Mouse (Mus musculus) liver, embryonic 15.5 days (tissue): ENCODE results near the gene Tsr2. TPM values are rescaled to one million over a fixed set of nuclear protein-coding genes. Genes with fewer than 3 reads are reported as not detected.
A peak's percentile ranks its signal among the peaks of the same experiment; 100 is the strongest.

Source experiments
- ATAC-seq: fragments of 200-750 bp; cut with Nextera tagmentation; 2 replicates; pipeline ENCODE4 v1.8.0; 2017; ENCODE audit warnings: moderate number of reproducible peaks, mild to moderate bottlenecking, moderate library complexity; ENCODE audit not compliant: insufficient read depth
- H3K27ac ChIP-seq: fragments of 300-500 bp; sonication (generic); replicated peaks from 2 replicates; pipeline ENCODE4 v1.5.1; 2015; ENCODE audit warnings: mild to moderate bottlenecking, inconsistent platforms
- H3K27me3 ChIP-seq: fragments of 300-500 bp; sonication (generic); 2 replicates; pipeline ENCODE4 v1.6.1; 2015; ENCODE audit warnings: mild to moderate bottlenecking, inconsistent platforms
- H3K36me3 ChIP-seq: fragments of 300-500 bp; sonication (generic); replicated peaks from 2 replicates; pipeline ENCODE4 v1.6.1; 2015; ENCODE audit warnings: moderate library complexity, mild to moderate bottlenecking, inconsistent platforms
- H3K4me1 ChIP-seq: fragments of 300-500 bp; sonication (generic); replicated peaks from 2 replicates; pipeline ENCODE4 v1.6.1; 2015; ENCODE audit warnings: inconsistent platforms
- H3K4me2 ChIP-seq: fragments of 300-500 bp; sonication (generic); 2 replicates; pipeline ENCODE4 v1.6.1; 2015; ENCODE audit warnings: moderate library complexity, mild to moderate bottlenecking, inconsistent platforms
- H3K4me3 ChIP-seq: fragments of 300-500 bp; sonication (generic); replicated peaks from 2 replicates; pipeline ENCODE4 v1.5.1; 2015; ENCODE audit warnings: mild to moderate bottlenecking, inconsistent platforms
- H3K9ac ChIP-seq: fragments of 300-500 bp; sonication (generic); 2 replicates; pipeline ENCODE4 v1.6.1; 2015; ENCODE audit warnings: moderate library complexity, mild to moderate bottlenecking, inconsistent platforms
- H3K9me3 ChIP-seq: fragments of 300-500 bp; sonication (generic); replicated peaks from 2 replicates; pipeline ENCODE4 v1.6.1; 2016; ENCODE audit warnings: inconsistent platforms
- WGBS: fragments of 180-500 bp; shearing (Covaris S2); methylation state at CpG from one replicate; pipeline ENCODE4 v1.1.7; 2015; ENCODE audit warnings: mixed read lengths; ENCODE audit not compliant: insufficient replicate concordance; 5-methylcytosine and 5-hydroxymethylcytosine counted together
- polyA plus RNA-seq: library from polyadenylated mRNA; unstranded; fragments of >200 nt; fragmentation: Nextera tagmentation; extraction: Ambion mirVana; gene quantifications from 2 replicates; pipeline ENCODE4 v1.2.1, GENCODE M21; 2015

Tsr2 gene
- polyA plus RNA-seq, 1 experiment from 2014 or later, result 9.6 TPM

DNA sequence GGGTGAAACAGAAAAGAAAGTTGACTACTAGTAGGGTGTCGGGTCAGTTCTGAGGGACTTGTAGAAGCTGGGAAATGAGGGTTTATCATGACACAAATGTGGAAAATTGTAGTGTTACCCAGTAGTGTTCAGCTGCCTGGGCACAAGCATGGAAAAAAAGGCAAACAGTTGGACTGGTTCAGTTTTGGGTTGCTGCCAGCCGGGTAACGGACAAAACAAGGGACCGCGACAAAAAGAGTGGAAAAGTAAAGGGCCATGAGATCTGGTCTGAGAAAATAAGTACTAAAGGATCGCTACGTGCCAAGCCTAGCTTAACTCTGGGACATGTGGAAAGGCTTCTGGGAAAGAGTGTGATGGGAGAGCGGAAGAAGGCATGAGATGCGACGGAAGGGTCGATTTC is 50.0 kb downstream of the Tsr2 start:
- Histone ChIP-seq H3K36me3 (no peaks in the 10 kb centered on the region), H3K4me3 (no peak overlapping the region), H3K4me2 (peak overlapping the region; percentile 58; the same call in 1 of the 2 replicates), H3K9ac (no peak overlapping the region), H3K27me3 (peaks cover 44% of the 10 kb centered on the region), H3K9me3 (no peaks in the 10 kb centered on the region), H3K4me1 (no peaks in the 10 kb centered on the region), H3K27ac (no peak overlapping the region)
- 51% methylated on average over 11 of the region's 11 CpGs for WGBS
- no peak for ATAC-seq

DNA sequence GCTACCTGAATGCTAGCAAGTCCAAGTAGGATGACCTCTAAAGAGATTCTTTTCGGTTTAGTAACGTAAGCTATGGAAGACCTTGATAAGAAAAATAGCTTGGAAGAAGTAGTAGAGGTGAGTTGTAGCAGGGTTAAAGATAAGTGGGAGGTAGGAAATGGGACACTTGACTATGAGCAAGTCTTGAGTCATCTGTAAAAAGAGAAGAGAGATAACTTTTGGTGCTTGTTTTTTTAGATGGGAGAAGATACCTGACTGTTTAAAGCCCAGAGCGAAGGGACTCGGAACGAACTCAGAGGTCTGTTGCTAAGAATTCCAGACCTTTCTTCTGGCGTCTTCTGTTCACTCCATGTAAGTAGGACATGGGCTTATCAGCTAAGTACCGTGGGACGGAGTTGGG is 50.5 kb downstream of the Tsr2 start, which contains the start of gene Fgd1:
Fgd1 (plus strand) TSS at position 301 of the 400 bp plus-strand sequence.
- Histone ChIP-seq H3K4me1 (no peaks in the 10 kb centered on the region), H3K27me3 (peaks cover 44% of the 10 kb centered on the region), H3K36me3 (no peaks in the 10 kb centered on the region), H3K4me3 (peak within 1 kb of the TSS; percentile 52), H3K9ac (no peak within 1 kb of the TSS), H3K27ac (0 out of 2 replicates have a peak within 1 kb of the TSS, but pooled peaks have one; percentile 19), H3K4me2 (peak within 1 kb of the TSS; percentile 58), H3K9me3 (no peaks in the 10 kb centered on the region)
- 67% methylated on average over 8 of the region's 8 CpGs for WGBS
- no peak for ATAC-seq

DNA sequence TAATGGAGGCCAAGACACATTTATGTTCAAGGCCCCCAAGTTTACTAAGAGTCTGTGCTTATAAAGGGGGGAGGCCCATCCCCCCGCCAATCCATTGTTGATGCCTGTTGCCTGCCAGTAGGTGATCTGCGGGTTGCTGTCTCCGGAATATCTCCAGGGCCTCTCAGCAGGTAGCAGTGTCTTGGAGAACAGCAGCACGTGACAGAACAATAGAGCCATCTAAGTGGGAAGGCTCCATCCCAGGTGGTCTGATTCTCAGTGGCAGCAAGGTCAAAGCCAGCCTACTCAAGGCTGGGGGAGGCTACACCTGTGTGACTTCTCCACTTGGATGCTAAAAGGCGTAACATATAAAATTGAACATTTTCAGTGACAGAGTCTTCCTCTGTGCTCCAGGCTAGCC is 55.1 kb downstream of the Tsr2 start:
- WGBS, result 56% methylated on average over 5 of the region's 5 CpGs
- Histone ChIP-seq H3K27ac (no peak overlapping the region), H3K4me3 (no peak overlapping the region)

More for the DNA sequence above, 55.1 kb downstream of the Tsr2 start:
- no peaks in the 10 kb centered on the region for H3K36me3 ChIP-seq
- no peak for ATAC-seq
- no peak overlapping the region for H3K9ac ChIP-seq
- H3K9me3 ChIP-seq, result no peaks in the 10 kb centered on the region
- no peak overlapping the region for H3K4me2 ChIP-seq
- H3K4me1 ChIP-seq, result no peaks in the 10 kb centered on the region
- peaks cover 11% of the 10 kb centered on the region for H3K27me3 ChIP-seq

Other genes starting within 250 kb of the Tsr2 start
- 9.7 and 9.8 TPM in 2 replicates for gene Gnl3l, start 79.2 kb downstream of the Tsr2 start, polyA plus RNA-seq
- gene Fgd1, start 50.4 kb downstream of the Tsr2 start, polyA plus RNA-seq, result 1.9 and 2.4 TPM in 2 replicates
- 0.08 and 0.10 TPM in 2 replicates for gene Wnk3, start 101.5 kb upstream of the Tsr2 start, polyA plus RNA-seq
- 0.66 and 0.73 TPM in 2 replicates for gene Fam120c, start 247.6 kb upstream of the Tsr2 start, polyA plus RNA-seq